Mouse (Mus musculus) limb, embryonic 10.5 days (tissue): ENCODE measurements around the gene Pigs. TPM values are rescaled to one million over a fixed set of nuclear protein-coding genes. Genes with fewer than 3 reads are reported as not detected.

Experiments
- DNase-seq: peaks from one replicate; pipeline ENCODE4 v3.0.0-alpha.2; 2017; ENCODE audit warnings: low spot score
- H3K27ac ChIP-seq: fragments of 300-500 bp; sonication (generic); 2 replicates; pipeline ENCODE4 v1.5.1; 2016; ENCODE audit warnings: mild to moderate bottlenecking
- H3K27me3 ChIP-seq: fragments of 300-500 bp; sonication (generic); 2 replicates; pipeline ENCODE4 v1.6.1; 2016; ENCODE audit warnings: low read depth, mild to moderate bottlenecking; ENCODE audit not compliant: poor library complexity, severe bottlenecking
- H3K36me3 ChIP-seq: fragments of 300-500 bp; sonication (generic); 2 replicates; pipeline ENCODE4 v1.6.1; 2016; ENCODE audit warnings: mild to moderate bottlenecking, moderate library complexity
- H3K4me1 ChIP-seq: fragments of 300-500 bp; sonication (generic); 2 replicates; pipeline ENCODE4 v1.6.1; 2016
- H3K4me3 ChIP-seq: fragments of 300-500 bp; sonication (generic); 2 replicates; pipeline ENCODE4 v1.5.1; 2016; ENCODE audit warnings: mild to moderate bottlenecking, moderate library complexity
- H3K9me3 ChIP-seq: fragments of 300-500 bp; sonication (generic); replicated peaks from 2 replicates; pipeline ENCODE4 v1.6.1; 2016; ENCODE audit warnings: mild to moderate bottlenecking
- WGBS: fragments of 180-500 bp; shearing (Covaris S2); methylation state at CpG from one replicate; pipeline ENCODE4 v1.1.7; 2016; 5-methylcytosine and 5-hydroxymethylcytosine counted together
- polyA plus RNA-seq: library from polyadenylated mRNA; unstranded; fragments of >200 nt; fragmentation: Nextera tagmentation; extraction: Ambion mirVana; gene quantifications from 2 replicates; pipeline ENCODE4 v1.2.1, GENCODE M21; 2016

Gene Pigs
- polyA plus RNA-seq, 1 experiment from 2014 or later, result 83.6 TPM

DNA sequence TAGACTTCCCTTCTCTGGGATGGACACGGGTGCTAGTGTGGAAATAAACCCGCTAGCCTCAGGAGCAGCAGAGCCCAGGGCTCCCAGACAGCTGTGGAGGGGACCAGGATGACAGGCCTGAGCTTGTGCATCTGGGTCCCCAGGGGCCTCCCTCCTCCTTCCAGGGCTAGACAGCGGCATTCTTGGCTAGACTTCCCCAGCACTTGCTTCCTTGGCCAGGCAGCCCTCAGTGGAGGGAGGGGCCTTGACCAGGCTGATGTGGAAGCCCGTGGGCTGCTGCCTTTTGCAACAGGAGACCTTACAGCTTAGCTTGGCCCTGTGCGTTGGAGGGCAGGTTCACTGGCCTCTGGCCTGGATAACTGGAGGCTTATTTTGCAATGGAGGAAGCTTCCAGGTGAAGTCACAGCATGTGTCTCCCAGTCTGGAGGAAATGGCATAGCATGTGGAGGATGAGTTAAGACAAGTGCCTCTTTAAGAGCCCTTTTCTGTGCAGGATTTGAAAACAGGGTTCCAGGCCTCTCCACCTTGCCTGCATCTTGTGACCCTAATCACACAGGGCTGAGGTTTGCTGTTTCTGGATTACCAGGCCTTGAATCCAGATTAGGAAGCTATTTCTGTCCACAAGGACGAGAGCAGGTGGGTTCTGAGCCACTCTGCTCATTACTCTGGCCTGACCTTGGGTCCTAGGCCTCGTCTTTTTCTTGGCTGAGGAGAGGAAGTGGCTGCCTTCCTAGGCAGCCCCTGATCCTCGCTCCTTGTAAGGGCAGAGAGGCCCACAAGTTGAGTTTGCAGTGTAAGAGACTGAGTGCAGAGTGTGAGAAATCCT, 16.9 kb downstream of the Pigs start:
- WGBS, result 70% methylated on average over 8 of the region's 8 CpGs
- Histone ChIP-seq H3K36me3 (peaks cover 59% of the 10 kb centered on the region), H3K9me3 (no peaks in the 10 kb centered on the region), H3K4me1 (peaks cover 47% of the 10 kb centered on the region), H3K27me3 (no peaks in the 10 kb centered on the region), H3K27ac (peak overlapping the region; percentile 37; the same call in 1 of the 2 replicates), H3K4me3 (peak overlapping the region; percentile 24; the same call in 1 of the 2 replicates)
- no peak for DNase-seq

DNA sequence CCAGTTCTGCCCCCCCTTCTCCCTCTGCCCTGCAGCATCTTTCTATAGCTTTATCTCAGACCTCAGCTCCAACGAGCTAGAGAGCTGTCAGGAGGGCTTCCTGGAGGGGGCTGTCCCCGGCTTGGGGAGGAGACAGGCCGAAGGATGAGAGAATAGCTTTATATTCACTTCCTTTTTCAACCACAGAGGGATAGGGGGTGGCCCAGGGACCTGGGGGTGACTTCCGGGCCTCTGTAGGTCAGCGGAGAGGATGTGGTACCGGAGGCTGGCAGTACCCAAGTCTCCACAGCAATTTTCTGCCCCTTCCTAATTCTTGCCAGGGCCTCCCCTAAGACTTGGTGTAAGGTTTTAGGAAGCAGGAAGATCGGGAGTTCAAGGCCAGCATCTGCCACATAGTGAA, 17.6 kb downstream of the Pigs start:
- peak overlapping the region; percentile 37; the same call in 1 of the 2 replicates for H3K27ac ChIP-seq
- 85% methylated on average over 7 of the region's 7 CpGs for WGBS
- DNase-seq, result no peak
- H3K27me3 ChIP-seq, result no peaks in the 10 kb centered on the region
- H3K4me1 ChIP-seq, result peaks cover 47% of the 10 kb centered on the region
- H3K4me3 ChIP-seq, result no peak overlapping the region
- H3K36me3 ChIP-seq, result peaks cover 54% of the 10 kb centered on the region
- no peaks in the 10 kb centered on the region for H3K9me3 ChIP-seq

DNA sequence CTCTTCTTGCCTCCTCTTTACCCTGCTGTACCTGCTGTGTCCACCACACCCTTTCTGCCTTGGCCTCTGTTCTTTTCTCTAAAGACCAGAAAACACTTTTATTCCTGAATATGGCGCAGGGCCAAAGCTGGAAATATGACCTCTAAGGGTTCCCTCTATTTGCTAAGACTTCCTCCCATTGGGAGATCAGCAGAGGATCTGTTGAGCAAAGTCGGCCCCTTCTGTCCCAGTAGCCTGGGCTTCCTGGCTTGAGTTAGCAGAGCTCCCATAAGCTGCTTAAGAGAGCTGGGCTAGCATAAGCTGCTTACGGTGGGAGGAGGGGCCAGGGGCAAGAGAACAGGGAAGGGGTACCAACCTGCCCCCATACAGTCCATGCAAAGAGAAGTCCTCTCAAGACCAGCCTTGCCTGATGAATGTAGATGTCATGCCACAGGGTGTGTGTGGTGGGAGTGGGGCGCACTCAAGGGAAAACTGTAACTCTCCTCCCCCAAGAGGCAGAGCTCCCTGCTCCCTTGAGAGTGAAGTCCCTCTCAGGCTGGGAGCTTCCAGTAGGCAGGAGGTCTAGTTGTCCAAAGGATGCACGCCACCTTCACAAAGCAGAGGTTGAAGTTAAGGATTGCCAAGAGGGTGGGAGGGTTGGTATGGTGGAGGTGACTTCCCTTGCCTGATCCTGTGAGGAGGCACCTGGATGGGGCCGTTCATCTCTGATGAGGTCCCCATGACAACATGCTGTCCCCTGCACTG, 18.3 kb downstream of the Pigs start:
- no peak overlapping the region for H3K27ac ChIP-seq
- no peaks in the 10 kb centered on the region for H3K27me3 ChIP-seq
- no peak overlapping the region for H3K4me3 ChIP-seq
- peaks cover 48% of the 10 kb centered on the region for H3K36me3 ChIP-seq
- peaks cover 47% of the 10 kb centered on the region for H3K4me1 ChIP-seq
- 92% methylated on average over 6 of the region's 6 CpGs for WGBS
- no peaks in the 10 kb centered on the region for H3K9me3 ChIP-seq
- no peak for DNase-seq

DNA sequence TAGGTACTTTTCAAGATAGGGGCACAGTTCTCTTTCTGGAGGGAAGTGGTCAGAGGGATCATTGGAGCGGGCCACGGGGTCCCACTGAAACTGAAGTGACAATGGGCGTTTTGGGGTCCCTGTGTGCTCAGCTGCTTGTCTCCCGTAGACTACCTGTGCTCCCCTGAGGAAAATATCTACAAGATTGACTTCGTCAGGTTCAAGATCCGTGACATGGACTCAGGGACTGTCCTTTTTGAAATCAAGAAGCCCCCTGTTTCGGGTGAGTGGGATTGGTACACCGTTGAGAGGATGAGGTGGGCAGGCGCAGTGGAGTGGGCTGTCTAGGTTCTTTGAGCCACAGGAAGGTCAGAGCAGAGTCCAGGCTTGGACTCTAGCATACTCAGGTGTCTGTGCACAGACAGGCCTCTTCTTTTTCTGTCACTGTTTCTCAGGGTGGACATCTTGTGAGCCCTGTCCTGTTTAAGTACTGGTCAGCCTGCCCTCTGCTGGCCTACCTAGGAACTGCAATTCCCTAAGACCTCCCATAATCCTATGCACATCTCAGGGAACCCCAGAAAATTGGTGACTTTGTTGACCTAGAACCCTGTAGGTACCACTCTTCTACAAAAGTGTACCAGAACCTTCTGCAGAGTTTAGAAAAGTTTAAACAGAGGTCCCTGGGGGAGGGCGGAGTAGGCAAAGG, 19.0 kb downstream of the Pigs start:
- 94% methylated on average over 10 of the region's 10 CpGs for WGBS
- Histone ChIP-seq H3K4me1 (peaks cover 47% of the 10 kb centered on the region), H3K36me3 (peaks cover 44% of the 10 kb centered on the region), H3K27ac (0 out of 2 replicates have a peak overlapping the region, but pooled peaks have one; percentile 19), H3K9me3 (no peaks in the 10 kb centered on the region), H3K4me3 (no peak overlapping the region), H3K27me3 (no peaks in the 10 kb centered on the region)
- DNase-seq, result peak; percentile 74

DNA sequence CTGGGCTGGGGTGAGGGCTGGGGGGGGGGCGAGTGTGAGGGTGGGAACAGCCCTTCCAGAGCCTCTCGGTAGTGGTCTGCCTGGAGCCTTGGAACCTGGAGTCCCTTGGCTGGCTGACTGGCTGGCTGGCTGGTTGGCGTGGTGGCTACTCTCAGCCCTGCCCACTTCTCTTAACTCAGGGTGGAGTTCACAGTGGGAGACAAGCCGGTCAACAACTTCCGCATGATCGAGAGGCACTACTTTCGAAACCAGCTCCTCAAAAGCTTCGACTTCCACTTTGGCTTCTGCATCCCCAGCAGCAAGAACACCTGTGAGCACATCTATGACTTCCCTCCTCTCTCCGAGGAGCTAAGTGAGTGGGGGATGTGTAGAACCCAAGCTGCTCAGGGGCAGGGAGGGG, 19.7 kb downstream of the Pigs start:
- Histone ChIP-seq H3K4me1 (peaks cover 48% of the 10 kb centered on the region), H3K36me3 (peaks cover 42% of the 10 kb centered on the region), H3K27me3 (no peaks in the 10 kb centered on the region), H3K4me3 (no peak overlapping the region), H3K9me3 (no peaks in the 10 kb centered on the region), H3K27ac (peak overlapping the region; percentile 19; the same call in 1 of the 2 replicates)
- DNase-seq, result no peak
- WGBS, result 82% methylated on average over 9 of the region's 9 CpGs

DNA sequence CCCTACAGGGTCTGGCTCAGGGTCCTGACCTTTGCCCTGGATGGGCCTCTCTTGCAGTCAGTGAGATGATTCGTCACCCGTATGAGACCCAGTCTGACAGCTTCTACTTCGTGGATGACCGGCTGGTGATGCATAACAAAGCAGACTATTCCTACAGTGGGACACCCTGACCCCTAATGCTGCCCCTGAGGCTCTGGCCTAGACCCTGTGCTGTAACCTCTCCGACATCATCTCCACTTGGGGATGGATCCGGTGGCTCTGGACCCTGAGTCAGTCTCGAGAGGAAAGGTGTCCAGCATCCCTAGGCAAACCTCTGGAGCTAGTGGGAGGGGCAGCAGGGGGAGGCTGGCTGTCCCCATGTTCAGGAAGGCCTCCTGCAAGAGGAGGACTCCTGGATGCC, 20.3 kb downstream of the Pigs start:
- Histone ChIP-seq H3K27ac (no peak overlapping the region), H3K4me1 (peaks cover 42% of the 10 kb centered on the region)
- 41% methylated on average over 7 of the region's 7 CpGs for WGBS

DNA sequence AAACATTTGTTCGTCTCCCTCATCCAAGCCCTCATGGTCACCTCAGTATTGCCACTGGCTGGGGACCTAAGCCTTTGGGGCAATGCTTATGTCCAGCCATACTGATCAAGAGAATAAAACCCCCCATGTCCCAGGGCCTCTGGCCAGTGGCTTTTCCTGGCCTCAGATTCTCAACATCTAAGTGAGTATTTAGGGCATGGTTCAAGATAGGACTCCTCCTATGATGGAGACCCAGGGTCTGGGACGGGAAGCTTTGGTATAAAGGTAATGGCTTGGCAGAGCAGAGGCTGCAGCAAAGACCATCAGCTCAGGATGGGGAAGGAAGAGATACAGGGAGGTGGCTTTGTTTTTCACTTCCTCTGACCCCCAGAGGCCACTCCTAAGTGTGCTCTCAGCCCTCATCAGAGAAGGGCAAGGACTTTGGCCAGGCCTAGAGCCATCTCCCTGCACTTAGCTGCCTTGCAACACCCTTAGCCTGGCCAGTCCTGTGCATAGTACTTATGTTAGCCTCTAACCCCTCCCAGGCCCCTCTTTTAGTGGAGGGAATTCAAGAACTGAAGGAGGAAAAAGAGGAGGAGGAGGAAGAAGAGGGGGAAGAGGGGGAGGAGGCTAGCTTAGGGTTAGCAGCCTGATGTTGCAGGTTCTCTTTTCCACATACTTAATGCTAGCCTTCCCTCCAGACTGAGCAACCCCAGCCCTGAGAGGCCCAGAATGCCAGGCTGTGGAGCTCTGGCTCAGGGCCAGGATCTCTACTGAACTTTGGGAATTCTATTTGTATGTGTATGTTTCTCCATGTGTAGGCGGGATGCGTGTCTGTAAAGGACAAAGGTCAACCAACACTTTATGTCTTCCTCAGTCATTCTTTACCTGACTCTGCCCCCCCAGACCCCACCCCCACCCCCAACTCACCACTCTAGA, 21.5 kb downstream of the Pigs start:
- no peaks in the 10 kb centered on the region for H3K9me3 ChIP-seq
- peaks cover 31% of the 10 kb centered on the region for H3K4me1 ChIP-seq
- no peak overlapping the region for H3K27ac ChIP-seq
- H3K4me3 ChIP-seq, result no peak overlapping the region
- no peaks in the 10 kb centered on the region for H3K27me3 ChIP-seq
- H3K36me3 ChIP-seq, result peaks cover 41% of the 10 kb centered on the region
- no peak for DNase-seq
- WGBS, result 82% methylated on average over 4 of the region's 4 CpGs

More for the DNA sequence above, 20.3 kb downstream of the Pigs start:
- H3K4me3 ChIP-seq, result no peak overlapping the region
- H3K27me3 ChIP-seq, result no peaks in the 10 kb centered on the region
- no peak for DNase-seq
- peaks cover 42% of the 10 kb centered on the region for H3K36me3 ChIP-seq
- H3K9me3 ChIP-seq, result no peaks in the 10 kb centered on the region

DNA sequence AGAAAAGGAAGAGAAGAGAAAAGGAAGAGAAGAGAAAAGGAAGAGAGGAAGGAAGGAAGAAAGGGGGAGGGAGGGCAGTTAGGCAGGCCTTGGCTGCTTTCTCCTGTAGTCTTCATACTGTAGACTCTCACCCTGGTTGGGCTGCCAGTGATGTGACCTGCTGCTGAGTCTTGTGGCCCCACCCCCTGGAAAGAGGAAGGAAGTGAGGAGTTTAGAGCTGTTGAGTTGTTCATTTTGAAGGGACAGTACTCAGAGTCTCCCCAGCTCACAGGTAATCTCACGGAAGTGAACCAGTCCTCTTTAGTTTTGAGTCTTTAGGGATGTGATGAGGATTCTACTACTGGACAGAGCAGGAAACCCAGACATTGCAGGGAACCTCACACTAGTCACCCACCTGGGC, 24.9 kb downstream of the Pigs start:
- H3K4me1 ChIP-seq, result peaks cover 11% of the 10 kb centered on the region
- peaks cover 22% of the 10 kb centered on the region for H3K36me3 ChIP-seq
- no peak overlapping the region for H3K27ac ChIP-seq
- DNase-seq, result no peak
- no peaks in the 10 kb centered on the region for H3K9me3 ChIP-seq
- 81% methylated on average over 1 of the region's 1 CpGs for WGBS
- no peak overlapping the region for H3K4me3 ChIP-seq
- H3K27me3 ChIP-seq, result peaks cover 5% of the 10 kb centered on the region; the same call in 1 of the 2 replicates

DNA sequence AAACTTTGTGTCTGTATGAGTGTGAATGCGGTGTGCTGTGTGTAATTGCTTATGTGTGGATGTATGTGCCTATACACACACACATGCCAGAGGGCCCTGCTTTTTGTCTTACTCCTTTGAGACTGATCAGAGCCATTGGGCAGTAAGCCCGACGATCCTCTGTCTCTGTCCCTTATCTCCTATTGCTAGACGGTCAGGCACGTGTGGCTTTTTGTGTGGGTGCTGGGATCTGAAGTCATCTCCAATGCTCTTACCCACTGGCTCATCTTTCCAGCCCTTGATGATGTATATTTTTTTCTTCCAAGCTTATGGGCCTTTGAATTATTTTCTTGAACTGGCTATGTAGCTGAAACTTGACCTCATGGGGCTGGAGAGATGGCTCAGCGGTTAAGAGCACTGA, 26.7 kb downstream of the Pigs start:
- H3K4me1 ChIP-seq, result peaks cover 12% of the 10 kb centered on the region
- no peak overlapping the region for H3K27ac ChIP-seq
- DNase-seq, result no peak
- H3K4me3 ChIP-seq, result no peak overlapping the region
- H3K36me3 ChIP-seq, result peaks cover 4% of the 10 kb centered on the region; the same call in 1 of the 2 replicates
- no peaks in the 10 kb centered on the region for H3K9me3 ChIP-seq
- peaks cover 16% of the 10 kb centered on the region for H3K27me3 ChIP-seq
- 86% methylated on average over 6 of the region's 6 CpGs for WGBS

DNA sequence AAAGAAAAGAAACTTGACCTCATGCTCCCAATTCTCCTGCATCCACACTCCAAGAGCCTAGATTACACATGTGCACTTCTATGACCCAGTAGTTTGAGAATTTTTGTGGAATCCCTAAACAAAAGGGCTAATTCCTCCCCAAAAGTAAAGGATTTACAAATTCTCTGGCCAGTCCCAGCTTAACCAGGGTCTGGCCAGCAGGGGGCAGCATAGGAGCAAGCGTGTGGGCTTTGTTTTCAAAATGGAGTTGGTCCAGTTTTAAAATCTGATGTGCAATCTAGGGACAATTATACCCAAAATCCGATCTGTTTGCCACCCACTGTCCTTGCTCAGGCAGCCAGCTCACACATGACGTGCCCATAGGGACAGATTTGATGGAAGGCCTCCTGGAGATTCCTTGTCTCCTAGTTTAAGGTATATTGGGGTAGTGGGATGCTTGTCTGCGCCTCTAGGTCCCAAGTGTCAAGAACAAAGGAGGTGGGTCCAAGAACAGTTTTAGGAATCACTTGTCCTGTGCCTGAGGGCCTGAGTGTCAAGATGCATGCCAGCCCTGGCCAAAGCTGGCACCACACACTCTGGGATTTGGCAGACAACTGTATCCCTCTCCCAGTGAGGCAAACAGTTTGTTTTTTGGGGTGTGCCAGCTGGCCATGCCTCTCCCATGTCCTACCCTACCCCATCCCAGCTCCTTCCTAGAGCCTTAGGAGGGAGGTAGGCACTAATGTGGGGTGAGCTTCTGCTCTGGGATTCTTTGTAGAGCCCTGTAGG, 27.4 kb downstream of the Pigs start:
- H3K36me3 ChIP-seq, result no peaks in the 10 kb centered on the region
- peak; percentile 91 for DNase-seq
- WGBS, result 34% methylated on average over 4 of the region's 4 CpGs
- peaks cover 17% of the 10 kb centered on the region for H3K4me1 ChIP-seq
- H3K9me3 ChIP-seq, result no peaks in the 10 kb centered on the region
- H3K27ac ChIP-seq, result peak overlapping the region; percentile 66
- H3K27me3 ChIP-seq, result peaks cover 16% of the 10 kb centered on the region
- no peak overlapping the region for H3K4me3 ChIP-seq

DNA sequence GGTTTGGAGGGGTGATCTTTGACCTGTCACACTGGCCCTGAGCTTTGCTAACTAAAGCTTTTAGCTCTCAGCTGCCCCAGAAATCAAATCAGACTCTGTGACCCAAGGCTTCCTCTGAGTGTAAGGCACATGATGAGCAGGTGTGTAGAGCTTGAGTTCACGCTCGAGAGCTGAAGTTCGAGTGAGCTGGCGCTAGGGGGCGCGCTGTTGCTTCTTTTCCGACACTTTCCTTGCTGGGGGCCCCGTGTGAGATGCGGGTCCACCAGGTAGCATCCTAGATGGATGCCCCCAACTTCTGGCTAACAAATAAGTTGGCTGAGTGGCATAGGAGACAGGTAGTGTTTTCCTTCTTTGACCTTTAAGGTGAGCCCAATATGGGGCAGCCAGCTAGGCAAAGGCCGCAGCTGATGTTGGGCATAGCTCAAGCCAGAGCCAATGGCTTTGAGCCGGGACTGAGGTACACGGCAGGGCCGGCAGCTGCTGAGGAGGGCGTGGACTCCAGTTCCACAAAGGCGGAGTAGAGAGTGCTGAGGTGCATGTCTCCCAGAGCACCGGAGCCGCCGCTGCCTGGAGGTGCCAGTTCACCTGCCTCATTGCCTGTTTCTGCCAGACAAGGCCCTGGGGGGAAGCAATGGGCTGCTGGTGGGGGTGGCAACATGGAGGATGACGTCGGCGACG, 30.3 kb downstream of the Pigs start:
- DNase-seq, result peak; percentile 61
- Histone ChIP-seq H3K36me3 (no peaks in the 10 kb centered on the region), H3K9me3 (no peaks in the 10 kb centered on the region), H3K4me3 (0 out of 2 replicates have a peak overlapping the region, but pooled peaks have one; percentile 5), H3K27me3 (peaks cover 22% of the 10 kb centered on the region), H3K27ac (no peak overlapping the region), H3K4me1 (peaks cover 27% of the 10 kb centered on the region)
- 12% methylated on average over 22 of the region's 22 CpGs for WGBS
